Mouse (Mus musculus): Measurements from ENCODE around the gene Proser3.

- TF ChIP-seq POLR2A (IDR thresholded peaks at IDR 0.05; ENCODE audit: low read depth, low read length) (no peak), CTCF (IDR thresholded peaks at IDR 0.05; ENCODE audit: extremely low read depth, insufficient read depth, insufficient read length, insufficient replicate concordance) (no peak)
Measured at GRCm38 (mm10) chr7:30581547-30581946, 29.4 kb upstream of the Proser3 start.
